20 mouse cellular contexts compared by ENCODE assay signal in genomic region chr13:85471340-85471739, GRCm38 (mm10).
A peak's percentile ranks its signal among the peaks of the same experiment; 100 is the strongest.
DNase-seq lines count a peak whose midpoint lies in the region; ATAC-seq lines count a peak whose summit lies in the region.
"Had no signal": no experiment of that assay in that cellular context is flagged by ENCODE, and none has a peak within 500 bp of the region (broad histone marks: within the 10 kb centered on the region; RNA-seq: fewer than 3 reads in every experiment).

No protein-coding gene starts in this region.

- H3K9ac ChIP-seq in liver, embryonic 11.5 days (ENCODE audit: low read depth, low read length), result no peak overlapping the region
- H3K9ac ChIP-seq: embryonic facial prominence, embryonic 15.5 days; hindbrain, embryonic 13.5 days; lung, embryonic 15.5 days; midbrain, embryonic 13.5 days; neural tube, embryonic 15.5 days had no signal

- no peak for ATAC-seq in liver, embryonic 11.5 days (replicated peaks; ENCODE audit: low FRiP score)
- no peak for ATAC-seq in inflammation-experienced regulatory T-cells, adult 6 months
- ATAC-seq: intestine, embryonic 16.5 days; midbrain, embryonic 13.5 days had no signal

- intact Hi-C loops in gastrocnemius, postnatal 36 days (cut with DNase I), result no loop called here

- no peaks in the 10 kb centered on the region for H3K4me1 ChIP-seq in liver, embryonic 11.5 days (replicated peaks; ENCODE audit: control insufficient read depth, insufficient read depth, low read length)
- H3K4me1 ChIP-seq: embryonic facial prominence, embryonic 15.5 days; heart, embryonic 10.5 days; hindbrain, embryonic 13.5 days; lung, embryonic 15.5 days; midbrain, embryonic 13.5 days; neural tube, embryonic 15.5 days had no signal

- H3K27ac ChIP-seq in liver, embryonic 11.5 days (ENCODE audit: low read depth, low read length), result no peak overlapping the region
- H3K27ac ChIP-seq: embryonic facial prominence, embryonic 15.5 days; heart, embryonic 10.5 days; hindbrain, embryonic 13.5 days; lung, embryonic 15.5 days; midbrain, embryonic 13.5 days; neural tube, embryonic 15.5 days had no signal

- DNase-seq in gastrocnemius, postnatal 10 days, result peak; percentile 4
- DNase-seq in gastrocnemius, postnatal 36 days, result no peak
- DNase-seq in right cerebral cortex, postnatal 10 days (ENCODE audit: low spot score in 2 of 2), result peak; percentile 20 to 25
- DNase-seq in right cerebral cortex, postnatal 14 days, result no peak
- peak; percentile 58 to 70 for DNase-seq in layer of hippocampus, adult 8-10 months (ENCODE audit: low spot score in 2 of 2)
- DNase-seq in liver, embryonic 11.5 days (ENCODE audit: low spot score), result no peak
- DNase-seq: adrenal gland, postnatal 14 days; cerebellum, adult 9-10 months; gastrocnemius, postnatal 14 days; heart, postnatal 10 days; thymus, adult 18-20 months had no signal

- WGBS in liver, embryonic 11.5 days, result 87% methylated on average over 5 of the region's 5 CpGs

- H3K9me3 ChIP-seq in liver, embryonic 11.5 days (ENCODE audit: control insufficient read depth, low read length), result no peaks in the 10 kb centered on the region
- H3K9me3 ChIP-seq: embryonic facial prominence, embryonic 15.5 days; heart, embryonic 10.5 days; hindbrain, embryonic 13.5 days; lung, embryonic 15.5 days; midbrain, embryonic 13.5 days; neural tube, embryonic 15.5 days had no signal

- H3K4me2 ChIP-seq in liver, embryonic 11.5 days, result no peak overlapping the region
- H3K4me2 ChIP-seq: embryonic facial prominence, embryonic 15.5 days; hindbrain, embryonic 13.5 days; lung, embryonic 15.5 days; midbrain, embryonic 13.5 days; neural tube, embryonic 15.5 days had no signal

- no peaks in the 10 kb centered on the region for H3K27me3 ChIP-seq in liver, embryonic 11.5 days (replicated peaks; ENCODE audit: control insufficient read depth, insufficient read depth, low read length)
- H3K27me3 ChIP-seq: embryonic facial prominence, embryonic 15.5 days; hindbrain, embryonic 13.5 days; lung, embryonic 15.5 days; midbrain, embryonic 13.5 days; neural tube, embryonic 15.5 days had no signal

- no peak overlapping the region for H3K4me3 ChIP-seq in liver, embryonic 11.5 days (ENCODE audit: low read depth, low read length)
- H3K4me3 ChIP-seq: embryonic facial prominence, embryonic 15.5 days; heart, embryonic 10.5 days; hindbrain, embryonic 13.5 days; lung, embryonic 15.5 days; midbrain, embryonic 13.5 days; myocyte; neural tube, embryonic 15.5 days had no signal

- H3K36me3 ChIP-seq in liver, embryonic 11.5 days (ENCODE audit: control insufficient read depth, insufficient read depth, low read length), result no peaks in the 10 kb centered on the region
- H3K36me3 ChIP-seq: embryonic facial prominence, embryonic 15.5 days; heart, embryonic 10.5 days; hindbrain, embryonic 13.5 days; lung, embryonic 15.5 days; midbrain, embryonic 13.5 days; neural tube, embryonic 15.5 days had no signal

Comparison
In these comparisons a context has a peak if more than half of its experiments do, and no peak if none do; other contexts are left out.
1. DNase-seq: peak in gastrocnemius, postnatal 10 days (single experiment), right cerebral cortex, postnatal 10 days (2 of 2) and layer of hippocampus, adult 8-10 months (2 of 2); none in gastrocnemius, postnatal 36 days (0 of 2), right cerebral cortex, postnatal 14 days (single experiment) and liver, embryonic 11.5 days (single experiment).